Mouse (Mus musculus): ENCODE measurements around the gene Ssc5d.

- TF ChIP-seq CTCF (IDR thresholded peaks at IDR 0.05) (no peak), POLR2A (IDR thresholded peaks at IDR 0.05; ENCODE audit: insufficient read depth, low read depth, low read length) (no peak), EP300 (IDR thresholded peaks at IDR 0.05; ENCODE audit: insufficient read depth, low read depth, low read length) (no peak)
These were observed 26.5 kb upstream of the Ssc5d start for GRCm38 (mm10) chr7:4898851-4899648.

Measured in heart, adult 2 months (tissue).